Mouse (Mus musculus) megakaryocyte, embryonic 14.5 days (primary cell): ENCODE measurements around the gene Reep3. TPM values are rescaled to one million over a fixed set of nuclear protein-coding genes. Genes with fewer than 3 reads are reported as not detected.

ENCODE experiments used
- H3K27me3 ChIP-seq: replicated peaks from 2 replicates; pipeline ENCODE3; 2012; ENCODE audit warnings: inconsistent platforms
- H3K36me3 ChIP-seq: replicated peaks from 2 replicates; pipeline ENCODE3; 2012; ENCODE audit warnings: low read length, inconsistent platforms, mixed read lengths
- H3K4me1 ChIP-seq: 2 replicates; pipeline ENCODE4 v1.6.1; 2012; ENCODE audit warnings: inconsistent platforms
- H3K4me3 ChIP-seq: replicated peaks from 2 replicates; pipeline ENCODE3; 2012; ENCODE audit warnings: moderate library complexity, mild to moderate bottlenecking, inconsistent platforms
- H3K9me3 ChIP-seq: 2 replicates; pipeline ENCODE4 v1.6.1; 2012; ENCODE audit warnings: inconsistent platforms
- FLI1 ChIP-seq: IDR thresholded peaks from 2 replicates; pipeline ENCODE4 v1.6.1; 2012; ENCODE audit warnings: low read length, inconsistent platforms, mixed read lengths
- GATA1 ChIP-seq: IDR thresholded peaks from 3 replicates; pipeline ENCODE4 v1.6.1; 2012; ENCODE audit warnings: mixed read lengths, low read length, inconsistent platforms, borderline replicate concordance
- polyA plus RNA-seq: library from polyadenylated mRNA; stranded (reverse); fragments of >175 nt; gene quantifications from 2 replicates; pipeline ENCODE4 v1.2.3, GENCODE M21; 2012; ENCODE audit warnings: low replicate concordance; ENCODE audit not compliant: insufficient read depth

The Reep3 gene
- polyA plus RNA-seq, 1 experiment, result 0.97 TPM

DNA sequence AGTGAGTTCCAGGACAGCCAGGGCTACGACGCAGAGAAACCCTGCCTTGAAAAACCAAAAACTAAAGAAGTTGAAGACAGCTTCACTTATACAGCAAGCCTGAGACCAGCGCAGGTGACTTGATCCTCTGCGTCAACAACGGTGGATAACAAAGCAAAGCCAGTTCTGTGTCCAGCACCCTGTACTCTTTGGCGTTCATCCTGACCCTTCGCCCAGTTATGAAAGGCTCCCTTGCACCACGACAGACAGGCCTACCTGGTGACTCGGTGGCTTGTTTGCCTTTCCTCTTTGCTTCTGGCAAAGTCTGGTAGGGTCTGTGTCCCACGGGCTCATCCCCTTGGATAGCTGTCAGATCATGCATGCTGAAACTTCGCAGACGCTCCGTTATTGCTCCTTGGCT is 75.3 kb downstream of the Reep3 start:
- TF ChIP-seq GATA1, result no peak
- TF ChIP-seq FLI1, result no peak
- Histone ChIP-seq H3K27me3 (no peaks in the 10 kb centered on the region), H3K36me3 (peaks cover 32% of the 10 kb centered on the region), H3K9me3 (no peaks in the 10 kb centered on the region), H3K4me3 (no peak overlapping the region), H3K4me1 (peaks cover 19% of the 10 kb centered on the region)

DNA sequence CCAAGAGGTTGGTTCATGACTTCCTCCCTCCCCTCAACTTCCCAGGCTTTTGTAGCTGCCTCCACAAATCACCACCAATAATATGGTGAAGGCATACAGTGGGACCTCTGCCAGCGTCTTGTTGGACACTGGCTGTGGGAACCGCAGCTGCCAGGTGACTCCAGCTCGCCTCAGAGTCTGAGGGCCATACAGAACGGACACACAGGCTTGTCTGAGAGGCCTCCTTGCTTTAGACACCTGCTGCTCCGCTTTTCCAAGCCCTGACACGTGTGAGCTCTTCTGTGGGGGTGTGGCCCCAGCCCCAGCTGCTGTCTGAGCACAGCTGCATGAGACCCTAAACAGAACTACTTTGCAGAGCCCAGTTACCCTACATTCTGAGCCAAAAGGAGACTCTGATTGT is 77.9 kb downstream of the Reep3 start:
- Histone ChIP-seq H3K36me3 (peaks cover 37% of the 10 kb centered on the region), H3K4me3 (no peak overlapping the region), H3K4me1 (peaks cover 7% of the 10 kb centered on the region), H3K27me3 (no peaks in the 10 kb centered on the region), H3K9me3 (no peaks in the 10 kb centered on the region)
- no peak for TF ChIP-seq FLI1
- TF ChIP-seq GATA1, result no peak

DNA sequence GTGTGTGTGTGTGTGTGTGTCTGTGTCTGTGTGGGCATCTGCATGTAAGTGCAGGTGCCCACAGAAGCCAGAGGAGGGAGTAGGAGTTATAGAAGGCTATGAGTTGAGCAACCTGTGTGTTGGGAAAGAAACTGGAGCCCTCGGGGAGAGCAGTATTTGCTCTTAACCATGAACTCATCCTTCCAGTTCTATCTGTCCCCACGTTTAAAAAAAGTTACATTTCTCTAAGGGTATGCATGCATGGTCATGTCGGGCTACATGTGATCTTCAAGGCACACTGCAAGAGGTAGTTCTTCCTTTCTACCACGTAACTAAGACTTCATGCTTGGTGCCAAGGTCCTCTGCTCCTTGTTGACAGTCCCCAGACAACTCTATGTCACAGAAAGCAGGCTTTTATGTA is 78.9 kb downstream of the Reep3 start:
- H3K36me3 ChIP-seq, result peaks cover 42% of the 10 kb centered on the region

DNA sequence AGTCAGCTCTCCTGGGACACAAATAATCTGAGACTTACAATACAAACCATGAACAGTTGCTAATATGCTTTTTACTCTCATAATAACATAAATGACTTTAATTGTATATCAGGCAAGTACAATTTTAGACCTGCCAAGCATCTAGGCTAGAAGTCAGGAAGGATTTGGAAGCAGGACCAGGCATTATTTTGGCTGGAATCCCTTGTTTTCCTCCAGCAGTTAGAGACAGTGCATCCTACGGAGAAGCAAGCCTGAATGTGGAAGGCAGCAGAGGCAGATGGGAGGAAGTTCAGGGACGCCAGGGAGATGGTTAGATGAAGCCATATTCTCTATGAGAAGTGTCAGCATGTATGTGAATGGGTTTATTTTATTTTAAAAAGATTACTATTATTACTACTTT is 79.4 kb downstream of the Reep3 start:
- no peaks in the 10 kb centered on the region for H3K27me3 ChIP-seq
- H3K36me3 ChIP-seq, result peaks cover 42% of the 10 kb centered on the region
- no peaks in the 10 kb centered on the region for H3K9me3 ChIP-seq
- no peak overlapping the region for H3K4me3 ChIP-seq
- TF ChIP-seq GATA1 (no peak), FLI1 (no peak)
- H3K4me1 ChIP-seq, result peaks cover 7% of the 10 kb centered on the region

More for the DNA sequence above, 78.9 kb downstream of the Reep3 start:
- TF ChIP-seq GATA1 (no peak), FLI1 (no peak)
- no peaks in the 10 kb centered on the region for H3K27me3 ChIP-seq
- H3K4me3 ChIP-seq, result no peak overlapping the region
- H3K4me1 ChIP-seq, result peaks cover 7% of the 10 kb centered on the region
- H3K9me3 ChIP-seq, result no peaks in the 10 kb centered on the region

DNA sequence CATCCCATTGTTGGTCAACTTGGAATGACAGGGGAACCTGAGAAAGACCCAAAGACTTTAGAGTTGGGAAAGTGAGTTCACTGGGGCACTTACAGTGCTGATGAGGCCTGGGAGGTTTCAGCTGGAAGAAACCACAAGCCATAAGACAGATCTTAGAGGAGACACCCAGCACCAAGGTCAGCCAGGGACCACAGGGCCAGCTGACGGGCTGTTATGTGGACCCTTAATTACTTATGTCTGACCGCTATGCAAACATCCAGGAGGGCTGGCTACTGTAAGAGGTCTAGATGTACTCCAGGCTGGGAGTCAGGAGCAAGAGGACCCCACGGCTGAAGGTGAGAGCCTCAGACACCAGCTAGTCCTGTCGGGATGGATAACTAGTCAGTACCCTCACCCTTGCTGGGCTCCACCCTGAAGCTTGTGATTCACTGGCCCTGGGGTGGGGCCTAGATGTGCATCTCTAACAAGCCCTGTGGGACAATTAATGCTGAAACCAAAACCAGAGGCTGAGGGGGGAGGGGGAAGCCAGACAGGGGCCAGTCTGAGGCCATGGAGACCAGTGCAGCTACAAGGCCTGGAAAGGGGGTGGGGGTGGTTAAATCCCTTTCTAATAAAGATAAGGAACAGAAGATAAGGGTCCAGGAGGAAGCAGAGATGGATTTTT is 80.0 kb downstream of the Reep3 start:
- peaks cover 42% of the 10 kb centered on the region for H3K36me3 ChIP-seq
- no peaks in the 10 kb centered on the region for H3K27me3 ChIP-seq
- H3K4me3 ChIP-seq, result no peak overlapping the region
- H3K9me3 ChIP-seq, result no peaks in the 10 kb centered on the region
- no peak for TF ChIP-seq FLI1
- no peak for TF ChIP-seq GATA1
- peaks cover 7% of the 10 kb centered on the region for H3K4me1 ChIP-seq

DNA sequence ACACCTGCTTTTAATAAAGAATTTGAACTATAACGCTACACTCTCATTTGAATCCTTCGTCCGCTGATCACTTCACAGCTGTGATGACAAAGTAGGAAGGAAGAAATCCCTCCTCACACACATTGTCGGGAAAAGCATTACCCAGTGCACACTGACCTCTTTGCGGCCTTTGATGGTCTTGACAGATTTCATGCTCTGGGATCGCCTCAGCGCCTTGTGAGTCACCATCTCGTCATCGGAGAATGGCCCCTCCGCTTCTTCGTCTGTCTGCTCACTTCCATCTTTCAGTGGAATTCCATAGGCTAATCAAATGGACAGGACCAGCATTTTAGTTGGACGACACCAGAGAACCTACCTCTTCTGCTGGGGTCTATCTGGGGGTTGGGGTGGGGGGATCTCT is 82.0 kb downstream of the Reep3 start:
- no peaks in the 10 kb centered on the region for H3K9me3 ChIP-seq
- H3K27me3 ChIP-seq, result no peaks in the 10 kb centered on the region
- TF ChIP-seq GATA1 (no peak), FLI1 (no peak)
- peaks cover 31% of the 10 kb centered on the region for H3K36me3 ChIP-seq
- peaks cover 7% of the 10 kb centered on the region for H3K4me1 ChIP-seq
- H3K4me3 ChIP-seq, result no peak overlapping the region

DNA sequence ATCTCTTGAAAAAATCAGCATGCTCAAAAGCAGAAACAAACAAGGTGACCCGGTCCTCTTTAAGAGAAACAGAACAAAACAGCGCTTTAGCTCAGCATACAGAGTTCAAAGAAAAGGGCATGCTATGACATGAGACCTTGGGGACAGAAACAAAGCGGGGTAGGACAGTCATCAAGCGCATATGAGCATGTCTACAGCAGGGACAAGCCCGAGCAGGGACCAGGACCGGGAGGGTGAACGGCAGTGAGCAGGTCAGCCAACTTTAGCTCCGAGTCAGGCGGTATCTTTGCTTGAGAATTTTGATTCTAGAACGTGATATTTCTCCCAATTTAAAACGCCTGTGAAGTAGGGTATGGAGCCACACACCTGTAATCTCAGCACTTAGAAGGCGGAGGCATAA is 86.2 kb downstream of the Reep3 start:
- no peak for TF ChIP-seq GATA1
- TF ChIP-seq FLI1, result no peak
- H3K9me3 ChIP-seq, result no peaks in the 10 kb centered on the region

DNA sequence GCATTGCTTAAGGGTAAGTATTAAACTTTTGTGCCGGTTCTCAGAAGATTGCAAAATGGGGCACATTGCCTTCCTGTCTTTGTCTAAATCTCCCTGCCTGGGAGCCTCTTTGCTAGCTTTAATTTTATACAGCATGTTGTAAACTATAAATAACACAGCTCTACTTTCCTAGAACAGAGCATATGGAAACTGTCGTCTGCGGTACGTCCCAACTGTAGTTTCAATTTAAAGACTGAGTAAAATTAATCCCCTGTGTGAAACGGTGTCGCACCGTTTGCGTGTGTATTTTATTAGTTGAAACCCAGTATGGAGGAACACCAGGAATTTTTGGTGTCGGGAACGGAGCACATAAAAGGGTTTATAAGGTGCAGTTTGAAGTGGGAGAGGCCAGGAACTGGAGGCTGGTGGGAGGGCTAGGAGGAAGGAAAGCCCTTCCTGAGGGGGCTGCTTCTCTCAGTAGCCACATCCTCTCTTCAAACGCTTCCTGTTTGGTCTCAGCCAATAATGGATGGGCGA is 92.2 kb downstream of the Reep3 start:
- peak overlapping the region; percentile 91 for H3K4me3 ChIP-seq
- TF ChIP-seq FLI1 (no peak), GATA1 (no peak)
- peaks cover 21% of the 10 kb centered on the region for H3K4me1 ChIP-seq
- H3K27me3 ChIP-seq, result no peaks in the 10 kb centered on the region
- H3K36me3 ChIP-seq, result peaks cover 11% of the 10 kb centered on the region
- H3K9me3 ChIP-seq, result peaks cover 20% of the 10 kb centered on the region

More for the DNA sequence above, 86.2 kb downstream of the Reep3 start:
- no peak overlapping the region for H3K4me3 ChIP-seq
- H3K36me3 ChIP-seq, result peaks cover 24% of the 10 kb centered on the region
- H3K4me1 ChIP-seq, result peaks cover 2% of the 10 kb centered on the region; the same call in 1 of the 2 replicates
- H3K27me3 ChIP-seq, result no peaks in the 10 kb centered on the region

DNA sequence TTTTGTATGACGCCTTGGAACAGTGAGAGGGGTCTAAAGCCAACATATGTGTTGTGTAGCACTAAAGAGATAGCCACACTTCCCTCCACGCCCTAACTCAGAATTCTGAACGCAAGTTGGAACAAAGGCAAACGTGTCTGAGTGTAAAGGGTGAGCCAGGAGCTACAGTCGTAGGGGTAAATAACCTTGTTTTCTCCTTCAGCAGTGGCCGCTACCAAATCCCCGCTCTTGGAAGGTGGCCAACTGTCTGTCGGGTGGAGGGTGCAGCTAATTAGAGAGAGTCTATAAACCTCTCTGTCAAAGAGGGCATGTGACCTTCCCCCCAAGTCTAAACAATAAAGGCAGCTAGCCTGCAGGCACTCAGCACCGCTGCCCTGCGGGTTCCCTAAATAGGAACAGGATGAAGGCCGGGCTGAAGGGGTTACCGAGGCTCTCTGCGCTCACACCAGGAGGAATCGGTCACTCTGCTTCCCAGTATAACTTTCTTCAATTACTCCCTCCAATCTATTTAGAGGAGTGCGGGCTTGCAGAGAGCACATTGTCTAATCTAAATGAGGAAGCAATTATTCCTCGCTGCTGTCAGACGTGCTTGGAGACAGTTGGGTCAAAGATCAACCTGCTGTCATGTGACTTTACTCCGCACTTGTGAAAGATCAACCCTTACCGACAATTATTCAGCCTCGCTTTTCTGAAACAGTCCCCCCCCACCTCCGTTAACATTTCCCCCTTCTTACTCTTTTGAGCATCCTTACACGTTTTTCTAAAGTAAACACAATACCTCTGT is 92.8 kb downstream of the Reep3 start:
- Histone ChIP-seq H3K4me1 (peaks cover 21% of the 10 kb centered on the region), H3K4me3 (peak overlapping the region; percentile 91), H3K9me3 (peaks cover 20% of the 10 kb centered on the region), H3K36me3 (peaks cover 11% of the 10 kb centered on the region), H3K27me3 (no peaks in the 10 kb centered on the region)
- no peak for TF ChIP-seq FLI1
- TF ChIP-seq GATA1, result no peak

DNA sequence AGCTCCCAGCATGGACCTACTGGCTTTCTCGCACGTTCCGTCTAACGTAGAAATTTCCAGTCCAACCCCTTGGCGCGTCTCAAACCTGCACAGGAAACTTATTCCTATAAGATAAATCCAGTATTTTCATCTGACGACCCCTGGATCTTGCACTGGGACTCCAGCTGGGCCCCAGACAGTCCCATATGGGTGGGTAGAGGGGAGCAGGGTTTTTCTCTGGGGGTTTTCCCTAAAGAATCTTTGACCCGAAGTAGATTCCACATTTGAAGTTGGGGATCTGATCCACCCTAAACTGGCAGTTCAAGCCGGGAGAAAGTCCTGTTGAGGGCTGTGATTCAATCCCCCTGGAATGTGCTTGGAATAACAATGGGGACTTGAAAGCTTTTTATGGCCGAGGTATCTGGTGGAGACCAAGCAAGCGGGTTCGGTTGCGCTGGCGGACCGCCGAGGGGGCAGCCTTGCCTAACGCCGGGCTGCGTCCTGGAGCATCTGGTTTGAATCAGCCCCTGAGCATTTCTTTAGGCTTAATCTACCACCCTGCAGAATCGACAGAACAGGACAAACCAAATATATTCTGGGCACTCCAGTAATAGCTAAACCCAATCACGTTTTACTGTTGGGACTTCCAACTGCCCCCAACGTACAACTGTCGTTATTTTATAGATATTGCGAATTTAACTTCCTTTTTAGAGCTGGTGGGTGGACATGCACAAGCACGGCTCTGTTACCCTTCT is 93.6 kb downstream of the Reep3 start:
- H3K36me3 ChIP-seq, result peaks cover 11% of the 10 kb centered on the region
- H3K27me3 ChIP-seq, result no peaks in the 10 kb centered on the region
- H3K9me3 ChIP-seq, result peaks cover 20% of the 10 kb centered on the region
- peak overlapping the region; percentile 91 for H3K4me3 ChIP-seq
- no peak for TF ChIP-seq FLI1
- no peak for TF ChIP-seq GATA1
- H3K4me1 ChIP-seq, result peaks cover 26% of the 10 kb centered on the region
